Mouse (Mus musculus) E14TG2a.4 (cell line): ENCODE measurements around the gene Cdc16.

Experiments
- CTCF ChIP-seq: conservative IDR thresholded peaks from 2 replicates; pipeline ENCODE4 v1.5.1; 2014; ENCODE audit warnings: low read length
- POU5F1 ChIP-seq: IDR thresholded peaks from 2 replicates; pipeline ENCODE4 v1.6.1; 2014; ENCODE audit warnings: low read length, borderline replicate concordance

DNA sequence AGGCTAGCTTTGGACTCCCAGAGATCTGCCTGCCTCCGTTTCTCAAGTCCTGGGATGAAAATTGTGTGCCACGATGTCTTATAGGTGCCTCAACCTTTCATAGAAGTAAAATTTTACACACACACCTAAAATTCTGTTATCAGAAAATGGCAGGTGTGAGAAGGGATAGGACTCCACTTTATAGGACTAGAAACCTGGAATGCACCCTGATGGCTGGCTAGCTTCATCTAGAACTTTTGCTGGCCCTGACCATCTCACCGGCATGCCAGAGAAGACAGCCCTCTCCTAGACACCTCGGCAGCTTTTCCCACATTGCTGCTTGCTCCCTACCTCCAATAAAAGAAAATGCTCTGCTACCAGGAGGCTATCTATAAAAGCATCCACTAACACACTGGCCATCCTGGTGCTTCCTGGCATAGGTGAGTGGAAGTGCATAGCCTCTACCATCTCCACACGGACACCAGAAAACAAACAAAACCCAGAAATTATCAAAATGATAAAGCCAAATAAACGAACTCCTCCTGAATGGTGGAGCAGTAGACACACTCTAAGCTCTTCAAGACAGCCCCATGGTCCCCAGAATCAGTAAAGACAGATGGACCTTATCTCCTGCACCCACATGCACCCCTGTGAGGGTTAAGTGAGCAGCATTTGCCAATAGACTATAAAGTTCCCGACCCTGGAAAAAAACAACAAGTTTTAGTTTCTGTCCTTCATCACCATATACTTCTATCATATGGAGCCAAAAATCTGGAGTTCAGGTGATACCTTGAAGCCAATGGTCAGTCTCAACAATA lies 16.5 kb upstream of the Cdc16 start:
- TF ChIP-seq CTCF (no peak), POU5F1 (no peak)
